Mouse (Mus musculus) neural tube, embryonic 15.5 days (tissue): ENCODE results near the gene Nphs2. TPM values are rescaled to one million over a fixed set of nuclear protein-coding genes. Genes with fewer than 3 reads are reported as not detected.
"Not testable (repeated sequence)": the region's sequence is repeated elsewhere in the genome, so short reads cannot be mapped to it uniquely, and the experiment has no call there.

Experiments used
- ATAC-seq: fragments of 200-750 bp; cut with Nextera tagmentation; 2 replicates; pipeline ENCODE4 v1.8.0; 2017; ENCODE audit warnings: mild to moderate bottlenecking, moderate TSS enrichment, moderate library complexity; ENCODE audit not compliant: low FRiP score
- H3K27ac ChIP-seq: fragments of 300-500 bp; sonication (generic); replicated peaks from 2 replicates; pipeline ENCODE4 v1.5.1; 2015; ENCODE audit warnings: mild to moderate bottlenecking, inconsistent platforms
- H3K27me3 ChIP-seq: fragments of 300-500 bp; sonication (generic); replicated peaks from 2 replicates; pipeline ENCODE4 v1.6.1; 2015; ENCODE audit warnings: inconsistent platforms
- H3K36me3 ChIP-seq: fragments of 300-500 bp; sonication (generic); 2 replicates; pipeline ENCODE4 v1.6.1; 2015; ENCODE audit warnings: inconsistent platforms
- H3K4me1 ChIP-seq: fragments of 300-500 bp; sonication (generic); 2 replicates; pipeline ENCODE4 v1.6.1; 2015; ENCODE audit warnings: inconsistent platforms
- H3K4me2 ChIP-seq: fragments of 300-500 bp; sonication (generic); 2 replicates; pipeline ENCODE4 v1.6.1; 2015; ENCODE audit warnings: inconsistent platforms, mild to moderate bottlenecking, moderate library complexity
- H3K4me3 ChIP-seq: fragments of 300-500 bp; sonication (generic); replicated peaks from 2 replicates; pipeline ENCODE4 v1.5.1; 2015; ENCODE audit warnings: mild to moderate bottlenecking, inconsistent platforms
- H3K9ac ChIP-seq: fragments of 300-500 bp; sonication (generic); replicated peaks from 2 replicates; pipeline ENCODE4 v1.6.1; 2015; ENCODE audit warnings: mild to moderate bottlenecking, inconsistent platforms
- H3K9me3 ChIP-seq: fragments of 300-500 bp; sonication (generic); replicated peaks from 2 replicates; pipeline ENCODE4 v1.6.1; 2016; ENCODE audit warnings: inconsistent platforms
- WGBS: fragments of 180-500 bp; shearing (Covaris S2); methylation state at CpG from one replicate; pipeline ENCODE4 v1.1.7; 2015; ENCODE audit warnings: mixed read lengths; 5-methylcytosine and 5-hydroxymethylcytosine counted together
- polyA plus RNA-seq: library from polyadenylated mRNA; unstranded; fragments of >200 nt; fragmentation: Nextera tagmentation; extraction: Ambion mirVana; gene quantifications from 2 replicates; pipeline ENCODE4 v1.2.1, GENCODE M21; 2015

Nphs2 gene
- polyA plus RNA-seq, 1 experiment from 2014 or later = 0.17 TPM

DNA sequence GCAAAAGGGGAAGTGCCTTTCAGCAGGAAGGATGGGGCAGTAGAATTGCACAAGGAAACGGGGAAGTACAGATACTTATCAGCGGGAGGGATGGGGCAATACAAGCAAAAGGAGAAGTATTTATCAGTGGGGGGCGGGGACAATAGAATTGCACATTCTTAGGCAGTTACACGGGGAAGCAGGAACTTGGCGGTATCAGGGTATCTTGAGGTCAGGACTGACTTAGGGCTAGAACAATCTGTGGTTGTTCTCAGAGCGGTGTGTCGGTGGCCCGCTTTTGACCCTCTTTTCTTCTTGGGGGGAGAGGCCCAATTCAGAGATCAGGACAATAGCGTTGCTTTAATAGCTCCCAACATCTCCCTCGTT, 21.3 kb upstream of the Nphs2 start:
- H3K9ac ChIP-seq, ATAC-seq, H3K4me2 ChIP-seq, H3K4me3 ChIP-seq, H3K27ac ChIP-seq, H3K4me1 ChIP-seq, H3K9me3 ChIP-seq, H3K27me3 ChIP-seq, H3K36me3 ChIP-seq: not testable (repeated sequence)
- WGBS = 73% methylated on average over 10 of the region's 10 CpGs

DNA sequence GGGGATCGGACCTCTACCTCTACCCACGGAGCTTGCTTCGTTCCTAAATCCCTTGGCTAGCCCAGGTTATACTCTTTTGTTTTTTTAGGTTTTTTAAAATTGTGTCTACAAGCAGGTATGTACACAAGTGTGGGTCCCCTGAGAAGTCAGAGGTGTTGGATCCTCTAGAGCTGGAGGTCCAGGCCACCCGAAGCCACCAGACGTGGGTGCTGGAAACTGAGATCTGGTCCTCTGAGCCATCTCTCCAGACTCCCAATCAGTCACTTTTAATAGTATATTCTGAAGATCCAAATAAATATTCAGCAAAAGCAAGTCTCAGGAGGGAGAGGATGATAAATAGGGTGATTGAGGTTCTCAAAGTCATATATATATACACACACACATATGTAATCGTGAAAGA, 20.5 kb upstream of the Nphs2 start:
- WGBS = 95% methylated on average over 6 of the region's 6 CpGs
- H3K27ac ChIP-seq = no peak overlapping the region
- no peak overlapping the region for H3K9ac ChIP-seq
- no peak overlapping the region for H3K4me3 ChIP-seq
- no peaks in the 10 kb centered on the region for H3K9me3 ChIP-seq
- H3K36me3 ChIP-seq = no peaks in the 10 kb centered on the region
- no peaks in the 10 kb centered on the region for H3K27me3 ChIP-seq
- no peaks in the 10 kb centered on the region for H3K4me1 ChIP-seq
- ATAC-seq = no peak
- H3K4me2 ChIP-seq = no peak overlapping the region

DNA sequence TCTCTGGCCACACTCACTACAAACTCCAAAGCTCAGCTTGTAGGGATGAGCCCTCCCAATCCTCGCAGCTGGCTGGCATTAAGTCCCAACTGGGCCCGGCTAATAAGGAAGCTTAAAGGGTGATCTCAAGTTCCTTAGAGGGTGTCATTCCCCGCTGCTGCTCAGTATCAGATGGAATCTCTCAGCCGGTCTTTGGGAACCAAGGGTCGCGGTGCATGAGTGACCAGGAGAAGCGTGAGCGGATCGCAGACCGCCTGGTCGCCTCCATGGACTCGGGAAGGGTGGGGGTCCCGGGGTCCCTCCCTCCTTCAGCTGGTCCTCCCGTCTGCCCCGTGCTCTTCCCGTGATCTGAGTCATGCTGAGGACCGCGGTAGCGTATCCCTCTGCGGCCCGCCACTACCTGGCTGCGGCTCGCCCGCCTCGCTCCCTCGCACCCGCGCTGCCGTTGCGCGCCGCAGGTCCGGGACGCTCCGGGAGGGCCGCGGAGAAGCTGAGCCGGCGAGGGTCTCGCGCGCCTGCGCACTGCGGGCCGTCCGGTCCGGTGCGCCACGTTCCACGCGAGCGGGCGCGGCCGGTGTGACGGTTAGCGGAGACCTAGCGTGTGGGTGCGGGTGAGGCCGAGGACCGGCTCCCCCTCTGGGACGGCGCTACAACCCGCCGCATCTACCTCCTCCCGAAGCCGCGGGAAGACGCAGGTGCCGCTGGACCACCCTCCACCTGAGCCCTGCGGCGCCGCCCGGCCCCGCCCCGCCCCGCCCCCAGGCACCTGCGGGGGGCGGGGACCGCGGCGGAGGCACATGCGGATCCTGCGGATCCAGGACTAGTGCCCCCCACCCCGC, 7.4 kb upstream of the Nphs2 start, which contains the start of gene Tdrd5:
Gene Tdrd5 (minus strand): TSS at position 754 of the 839 bp plus-strand sequence.
- under 1% methylated on average over 74 of the region's 85 CpGs for WGBS
- H3K9me3 ChIP-seq = no peaks in the 10 kb centered on the region

DNA sequence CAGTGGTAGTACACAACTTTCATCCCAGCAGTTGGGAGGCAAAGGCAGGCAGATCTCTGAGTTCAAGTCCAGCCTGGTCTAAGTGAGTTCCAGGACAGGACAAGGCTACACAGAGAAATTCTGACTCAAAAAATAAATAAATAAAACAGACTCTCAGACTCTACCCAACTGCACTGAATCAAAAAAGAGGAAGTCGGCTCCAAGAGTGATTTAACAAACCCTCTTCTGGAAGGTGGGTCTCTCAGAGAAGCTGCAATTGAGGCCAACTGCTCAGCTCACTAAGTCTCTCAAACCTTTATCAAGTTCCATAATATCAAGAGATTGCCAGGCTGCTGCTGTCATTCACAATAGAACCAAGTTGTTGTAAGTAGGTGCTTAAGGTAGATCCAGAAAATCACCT, 1.9 kb upstream of the Nphs2 start:
- Histone ChIP-seq H3K4me2 (no peak overlapping the region), H3K36me3 (no peaks in the 10 kb centered on the region), H3K27ac (no peak overlapping the region), H3K27me3 (peaks cover 47% of the 10 kb centered on the region), H3K4me1 (peaks cover 9% of the 10 kb centered on the region; the same call in 1 of the 2 replicates), H3K9ac (no peak overlapping the region), H3K4me3 (no peak overlapping the region), H3K9me3 (no peaks in the 10 kb centered on the region)
- 90% methylated on average over 1 of the region's 1 CpGs for WGBS
- ATAC-seq = no peak

More for the DNA sequence above, 7.4 kb upstream of the Nphs2 start, which contains the start of gene Tdrd5:
- Histone ChIP-seq H3K4me2 (peak within 1 kb of the TSS; percentile 98), H3K9ac (peak within 1 kb of the TSS; percentile 56), H3K4me1 (peaks cover 9% of the 10 kb centered on the region; the same call in 1 of the 2 replicates), H3K27ac (no peak within 1 kb of the TSS), H3K4me3 (peak within 1 kb of the TSS; percentile 75), H3K36me3 (no peaks in the 10 kb centered on the region), H3K27me3 (peaks cover 39% of the 10 kb centered on the region)
- peak; percentile 91 for ATAC-seq

DNA sequence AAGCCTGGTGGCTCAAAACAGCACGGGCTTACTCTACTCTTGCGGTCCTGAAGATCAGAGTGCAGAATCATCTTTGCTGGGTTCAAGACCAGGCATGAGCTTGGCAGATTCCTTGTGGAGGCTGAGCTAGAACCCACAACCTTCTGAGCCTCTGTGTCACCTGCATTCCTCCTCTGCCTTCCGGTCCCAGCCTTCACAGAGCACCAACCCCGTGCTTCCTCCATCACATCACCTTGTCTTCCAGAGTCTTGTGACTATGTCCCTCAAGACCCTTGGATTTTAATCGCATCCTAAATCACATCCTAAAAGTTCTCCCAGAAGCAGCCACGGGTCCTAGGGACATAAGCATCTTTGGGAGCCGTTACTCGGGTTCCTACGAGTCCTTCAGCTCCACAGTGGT, 12.6 kb downstream of the Nphs2 start:
- H3K9me3 ChIP-seq = no peaks in the 10 kb centered on the region
- H3K9ac ChIP-seq = no peak overlapping the region
- 89% methylated on average over 9 of the region's 9 CpGs for WGBS
- H3K4me2 ChIP-seq = no peak overlapping the region
- no peaks in the 10 kb centered on the region for H3K4me1 ChIP-seq
- ATAC-seq = no peak
- H3K27ac ChIP-seq = no peak overlapping the region
- no peaks in the 10 kb centered on the region for H3K36me3 ChIP-seq
- no peaks in the 10 kb centered on the region for H3K27me3 ChIP-seq
- H3K4me3 ChIP-seq = no peak overlapping the region

DNA sequence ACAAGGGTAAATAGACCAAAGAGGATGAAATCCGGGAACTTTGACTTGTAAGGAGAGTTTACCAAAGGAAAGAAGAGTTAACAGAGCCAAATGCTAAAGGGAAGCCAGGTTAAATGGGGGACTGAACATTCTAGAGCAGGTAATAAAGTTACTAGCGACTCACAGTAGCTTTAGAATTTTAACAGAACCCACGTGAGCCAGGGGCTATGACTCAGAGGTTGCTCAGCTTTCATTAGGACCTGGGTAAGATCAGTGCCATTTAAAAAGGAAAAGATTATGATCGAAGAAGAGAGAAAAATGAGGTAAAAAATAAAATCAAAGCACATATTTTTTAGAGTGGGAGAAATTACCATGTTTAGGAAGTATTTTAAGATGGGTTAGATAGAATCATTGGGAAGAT, 30.3 kb downstream of the Nphs2 start:
- Histone ChIP-seq H3K27me3 (no peaks in the 10 kb centered on the region), H3K9ac (no peak overlapping the region), H3K27ac (no peak overlapping the region), H3K36me3 (no peaks in the 10 kb centered on the region), H3K9me3 (no peaks in the 10 kb centered on the region), H3K4me1 (no peaks in the 10 kb centered on the region), H3K4me2 (no peak overlapping the region), H3K4me3 (no peak overlapping the region)
- WGBS = 77% methylated on average over 4 of the region's 4 CpGs
- no peak for ATAC-seq

DNA sequence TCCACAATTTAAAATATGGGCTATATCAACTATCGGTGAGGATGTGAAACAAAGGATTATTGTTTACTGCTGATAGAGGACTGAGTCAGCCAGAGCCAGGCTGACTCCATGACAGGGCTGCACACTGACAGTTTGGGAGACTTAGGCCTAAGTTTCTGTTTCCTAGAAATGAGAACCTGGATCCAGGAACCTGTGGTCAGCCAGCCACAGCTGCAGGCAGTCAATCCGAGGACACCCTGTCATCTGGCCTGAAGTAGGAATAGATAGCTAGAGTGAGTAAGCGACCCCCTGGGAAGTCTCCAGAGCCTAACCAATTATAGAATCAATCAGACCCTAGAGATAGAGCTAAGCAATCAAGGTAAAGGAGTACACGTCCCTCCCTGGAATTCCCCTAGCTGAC, 33.9 kb downstream of the Nphs2 start:
- H3K9me3 ChIP-seq = no peaks in the 10 kb centered on the region
- 69% methylated on average over 4 of the region's 4 CpGs for WGBS

DNA sequence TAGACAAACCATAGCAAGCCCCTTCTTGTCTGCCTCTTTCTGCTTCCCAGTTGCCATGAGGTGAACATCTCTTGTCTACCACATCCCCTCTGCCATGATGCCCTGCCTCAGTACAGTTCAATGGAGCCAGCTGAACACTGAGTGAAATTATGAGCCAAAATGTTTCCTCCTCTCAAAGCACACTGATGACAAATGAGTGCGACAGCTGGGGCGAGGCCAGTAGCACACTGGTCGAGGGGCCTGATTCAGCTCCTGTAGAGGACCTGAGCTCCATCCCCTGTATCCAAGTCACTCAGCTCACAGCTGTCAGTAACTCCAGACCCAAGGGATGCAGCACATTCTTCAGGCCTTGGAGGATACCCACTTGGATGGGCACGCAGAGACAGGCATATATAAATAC, 35.1 kb downstream of the Nphs2 start:
- ATAC-seq = no peak
- H3K36me3 ChIP-seq = no peaks in the 10 kb centered on the region
- H3K9me3 ChIP-seq = no peaks in the 10 kb centered on the region
- H3K27ac ChIP-seq = no peak overlapping the region
- H3K27me3 ChIP-seq = no peaks in the 10 kb centered on the region
- no peak overlapping the region for H3K4me3 ChIP-seq
- 95% methylated on average over 4 of the region's 4 CpGs for WGBS
- H3K9ac ChIP-seq = no peak overlapping the region
- H3K4me1 ChIP-seq = no peaks in the 10 kb centered on the region
- H3K4me2 ChIP-seq = no peak overlapping the region

More for the DNA sequence above, 33.9 kb downstream of the Nphs2 start:
- ATAC-seq = no peak
- Histone ChIP-seq H3K4me3 (no peak overlapping the region), H3K4me2 (no peak overlapping the region), H3K27ac (no peak overlapping the region), H3K27me3 (no peaks in the 10 kb centered on the region), H3K36me3 (no peaks in the 10 kb centered on the region), H3K9ac (no peak overlapping the region), H3K4me1 (no peaks in the 10 kb centered on the region)

DNA sequence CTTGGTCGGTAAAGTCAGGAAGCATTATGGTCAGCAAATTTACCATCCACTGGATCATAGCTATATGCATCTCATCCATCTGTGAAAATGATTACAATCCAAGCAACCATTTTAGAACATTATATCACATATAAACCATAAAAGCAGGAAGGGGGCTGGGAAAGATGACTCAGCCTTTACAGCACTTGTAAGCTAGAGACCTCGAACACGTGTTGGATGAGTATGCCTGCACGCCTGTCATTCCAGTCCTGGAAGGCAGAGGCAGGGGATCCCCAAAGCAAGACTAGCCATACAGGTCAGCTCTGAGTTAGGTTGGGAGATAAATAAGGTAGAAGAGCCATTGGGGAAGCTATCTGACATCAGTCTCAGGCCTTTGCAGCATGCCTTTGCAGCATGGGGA, 38.5 kb downstream of the Nphs2 start:
- H3K9me3 ChIP-seq = no peaks in the 10 kb centered on the region
- H3K9ac ChIP-seq = no peak overlapping the region
- H3K4me3 ChIP-seq = no peak overlapping the region
- WGBS = 75% methylated on average over 4 of the region's 4 CpGs
- ATAC-seq = no peak
- no peaks in the 10 kb centered on the region for H3K27me3 ChIP-seq
- no peak overlapping the region for H3K27ac ChIP-seq
- no peaks in the 10 kb centered on the region for H3K36me3 ChIP-seq
- H3K4me2 ChIP-seq = no peak overlapping the region
- no peaks in the 10 kb centered on the region for H3K4me1 ChIP-seq

DNA sequence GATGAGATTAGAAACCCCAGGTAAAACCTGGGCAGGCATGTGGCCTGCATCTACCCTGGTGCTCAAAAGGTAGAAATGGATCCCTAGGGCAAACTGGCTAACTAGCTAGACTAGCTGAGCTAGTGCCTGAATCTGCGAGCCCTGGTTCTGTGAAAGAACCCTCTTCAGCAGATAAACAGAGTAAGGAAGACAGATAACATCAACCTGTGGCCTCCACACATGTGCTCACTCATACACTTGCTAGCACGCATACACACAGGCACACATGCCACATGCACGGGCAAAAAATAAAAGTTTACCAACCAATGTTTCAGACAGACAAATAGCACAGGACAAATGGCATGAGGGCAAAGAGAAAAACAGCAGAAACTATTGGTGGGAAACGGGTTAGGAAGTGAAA, 39.9 kb downstream of the Nphs2 start:
- Histone ChIP-seq H3K9me3 (no peaks in the 10 kb centered on the region), H3K27ac (no peak overlapping the region), H3K9ac (no peak overlapping the region), H3K4me2 (no peak overlapping the region), H3K4me3 (no peak overlapping the region), H3K4me1 (no peaks in the 10 kb centered on the region), H3K27me3 (no peaks in the 10 kb centered on the region), H3K36me3 (no peaks in the 10 kb centered on the region)
- 91% methylated on average over 4 of the region's 4 CpGs for WGBS
- ATAC-seq = no peak

DNA sequence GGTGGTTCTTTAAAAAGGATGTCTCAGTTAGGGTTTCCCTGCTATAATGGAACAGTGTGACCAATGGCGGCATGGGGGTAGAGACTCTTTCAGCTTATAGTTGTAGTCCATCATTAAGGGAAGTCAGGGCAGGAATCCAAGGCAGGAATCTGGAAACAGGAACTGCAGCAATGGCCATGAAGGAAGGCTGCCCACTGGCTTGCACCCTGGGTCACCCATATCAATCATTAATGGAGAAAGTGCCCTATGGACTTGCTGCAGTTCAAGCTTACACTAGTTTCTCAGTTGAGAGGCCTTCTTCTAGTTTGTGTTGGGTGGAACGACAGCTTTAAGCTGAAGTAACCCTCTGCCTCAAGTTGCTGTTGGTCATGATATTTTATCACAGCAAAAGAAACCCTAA, 41.9 kb downstream of the Nphs2 start:
- no peaks in the 10 kb centered on the region for H3K27me3 ChIP-seq

DNA sequence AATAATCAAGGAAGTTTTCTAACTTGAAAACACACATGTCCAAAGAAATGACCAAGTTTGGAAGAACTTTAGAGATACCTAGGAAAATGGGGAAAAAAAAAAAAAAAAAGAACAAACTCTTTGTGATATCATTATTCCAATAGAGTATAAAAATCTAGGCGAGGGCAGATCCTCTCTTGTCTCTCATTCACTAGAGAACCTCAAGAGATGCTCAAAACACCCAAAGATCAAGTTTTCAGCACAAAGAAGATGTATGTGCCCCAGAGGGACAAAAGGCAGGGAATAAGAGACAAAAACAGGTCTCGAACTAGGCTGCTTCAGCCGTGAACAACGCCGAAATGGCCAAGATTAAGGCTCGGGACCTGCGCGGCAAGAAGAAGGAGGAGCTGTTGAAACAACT, 55.2 kb downstream of the Nphs2 start, which contains the start of gene Gm2000:
Gene Gm2000 (plus strand): TSS at position 301 of the 400 bp plus-strand sequence.
- 94% methylated on average over 8 of the region's 8 CpGs for WGBS
- no peak for ATAC-seq

More for the DNA sequence above, 41.9 kb downstream of the Nphs2 start:
- H3K4me3 ChIP-seq = no peak overlapping the region
- ATAC-seq = no peak
- H3K9ac ChIP-seq = no peak overlapping the region
- H3K4me2 ChIP-seq = no peak overlapping the region
- H3K36me3 ChIP-seq = no peaks in the 10 kb centered on the region
- H3K4me1 ChIP-seq = no peaks in the 10 kb centered on the region
- H3K27ac ChIP-seq = no peak overlapping the region
- WGBS = 97% methylated on average over 2 of the region's 2 CpGs
- no peaks in the 10 kb centered on the region for H3K9me3 ChIP-seq

More for the DNA sequence above, 55.2 kb downstream of the Nphs2 start, which contains the start of gene Gm2000:
- Histone ChIP-seq H3K36me3 (no peaks in the 10 kb centered on the region), H3K4me1 (no peaks in the 10 kb centered on the region), H3K9ac (no peak within 1 kb of the TSS), H3K4me2 (no peak within 1 kb of the TSS), H3K4me3 (no peak within 1 kb of the TSS), H3K27me3 (no peaks in the 10 kb centered on the region), H3K9me3 (no peaks in the 10 kb centered on the region; the same call in 1 of the 2 replicates), H3K27ac (no peak within 1 kb of the TSS)
